Mouse (Mus musculus) liver, embryonic 13.5 days (tissue): ENCODE measurements around the gene Rnft2. TPM values are rescaled to one million over a fixed set of nuclear protein-coding genes. Genes with fewer than 3 reads are reported as not detected.

Source experiments
- ATAC-seq: fragments of 200-750 bp; cut with Nextera tagmentation; 2 replicates; pipeline ENCODE4 v1.8.0; 2017; ENCODE audit warnings: low read depth, mild to moderate bottlenecking, moderate number of reproducible peaks, moderate library complexity
- DNase-seq: peaks from one replicate; pipeline ENCODE4 v3.0.0; 2022
- H3K27ac ChIP-seq: fragments of 300-500 bp; sonication (generic); 2 replicates; pipeline ENCODE4 v1.5.1; 2015; ENCODE audit warnings: moderate library complexity, mild to moderate bottlenecking, inconsistent platforms
- H3K27me3 ChIP-seq: fragments of 300-500 bp; sonication (generic); 2 replicates; pipeline ENCODE4 v1.6.1; 2015; ENCODE audit warnings: mild to moderate bottlenecking, inconsistent platforms
- H3K36me3 ChIP-seq: fragments of 300-500 bp; sonication (generic); 2 replicates; pipeline ENCODE4 v1.6.1; 2015; ENCODE audit warnings: mild to moderate bottlenecking, inconsistent platforms
- H3K4me1 ChIP-seq: fragments of 300-500 bp; sonication (generic); replicated peaks from 2 replicates; pipeline ENCODE4 v1.6.1; 2015; ENCODE audit warnings: inconsistent platforms
- H3K4me2 ChIP-seq: fragments of 300-500 bp; sonication (generic); 2 replicates; pipeline ENCODE4 v1.6.1; 2015; ENCODE audit warnings: inconsistent platforms, mild to moderate bottlenecking, moderate library complexity
- H3K4me3 ChIP-seq: fragments of 300-500 bp; sonication (generic); replicated peaks from 2 replicates; pipeline ENCODE4 v1.5.1; 2015; ENCODE audit warnings: mild to moderate bottlenecking, inconsistent platforms
- H3K9ac ChIP-seq: fragments of 300-500 bp; sonication (generic); 2 replicates; pipeline ENCODE4 v1.6.1; 2015; ENCODE audit warnings: mild to moderate bottlenecking, inconsistent platforms
- H3K9me3 ChIP-seq: fragments of 300-500 bp; sonication (generic); replicated peaks from 2 replicates; pipeline ENCODE4 v1.6.1; 2016; ENCODE audit warnings: inconsistent platforms
- WGBS: fragments of 180-500 bp; shearing (Covaris S2); methylation state at CpG from one replicate; pipeline ENCODE4 v1.1.7; 2015; ENCODE audit not compliant: insufficient replicate concordance; 5-methylcytosine and 5-hydroxymethylcytosine counted together
- polyA plus RNA-seq: library from polyadenylated mRNA; unstranded; fragments of >200 nt; fragmentation: Nextera tagmentation; extraction: Ambion mirVana; gene quantifications from 2 replicates; pipeline ENCODE4 v1.2.1, GENCODE M21; 2015

Gene Rnft2
- polyA plus RNA-seq, 1 experiment from 2014 or later = 0.29 TPM

DNA sequence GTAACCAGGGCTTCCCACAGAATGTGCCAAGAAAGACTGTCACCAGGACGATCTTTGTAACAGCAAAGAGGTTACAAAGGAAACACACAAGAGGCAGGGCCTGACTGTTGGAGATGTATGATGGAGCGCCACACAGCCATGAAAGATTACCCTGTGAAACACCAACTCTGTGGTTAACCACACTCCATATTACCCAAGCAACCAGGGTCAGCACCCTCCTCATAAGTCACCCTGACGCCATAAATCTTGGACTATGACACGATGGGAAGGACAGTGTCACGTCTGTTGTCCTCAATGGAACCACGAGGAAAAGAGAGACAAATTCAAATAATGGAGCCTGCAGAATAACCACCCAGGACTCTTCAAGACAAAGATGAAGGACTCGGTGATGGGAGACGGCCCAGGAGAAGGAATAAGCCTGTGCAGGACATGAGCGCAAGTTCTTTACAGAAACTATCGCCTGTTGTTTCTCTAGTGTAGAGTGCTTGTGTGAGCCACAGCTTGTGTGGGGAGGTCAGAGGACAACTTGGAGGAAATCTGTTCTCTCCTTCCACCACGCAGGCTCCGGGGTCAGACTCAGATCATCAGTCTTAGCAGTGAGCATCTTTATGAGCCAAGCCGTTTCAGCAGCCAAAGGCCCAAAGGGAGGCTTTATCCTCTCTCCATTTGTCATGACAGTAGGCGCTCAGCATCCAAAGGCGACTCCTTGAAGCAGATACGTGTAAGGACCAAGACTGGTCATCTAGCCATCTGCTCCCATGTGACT, 40.1 kb downstream of the Rnft2 start:
- Histone ChIP-seq H3K4me1 (no peaks in the 10 kb centered on the region), H3K27ac (no peak overlapping the region), H3K27me3 (no peaks in the 10 kb centered on the region), H3K36me3 (no peaks in the 10 kb centered on the region), H3K9ac (no peak overlapping the region), H3K4me2 (no peak overlapping the region), H3K9me3 (no peaks in the 10 kb centered on the region), H3K4me3 (no peak overlapping the region)
- DNase-seq = no peak
- no peak for ATAC-seq
- 44% methylated on average over 16 of the region's 16 CpGs for whole genome bisulfite sequencing

DNA sequence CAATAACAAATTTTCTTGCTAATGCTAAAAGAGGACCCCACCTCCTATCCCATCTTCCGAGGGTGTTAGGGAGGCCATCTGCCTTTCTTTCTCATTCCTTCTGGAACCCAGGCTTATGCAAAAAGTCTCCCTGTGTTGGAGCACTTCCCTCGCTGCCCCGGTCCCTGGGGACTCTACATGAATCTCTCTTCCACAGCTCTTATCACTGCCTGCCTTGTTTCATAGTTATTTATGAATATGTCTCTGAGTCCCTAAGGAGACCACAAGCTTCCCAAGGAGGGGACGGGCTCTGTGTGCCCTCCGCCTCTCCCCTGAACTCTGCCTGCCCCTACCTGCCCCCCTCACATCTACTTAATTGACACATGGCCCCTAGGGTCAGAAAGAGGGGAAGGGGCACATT, 45.2 kb downstream of the Rnft2 start:
- ATAC-seq = no peak
- no peaks in the 10 kb centered on the region for H3K4me1 ChIP-seq
- H3K36me3 ChIP-seq = no peaks in the 10 kb centered on the region
- DNase-seq = no peak
- 58% methylated on average over 5 of the region's 5 CpGs for WGBS
- no peak overlapping the region for H3K4me2 ChIP-seq
- H3K27ac ChIP-seq = no peak overlapping the region
- H3K9ac ChIP-seq = no peak overlapping the region
- H3K4me3 ChIP-seq = no peak overlapping the region
- no peaks in the 10 kb centered on the region for H3K9me3 ChIP-seq
- H3K27me3 ChIP-seq = no peaks in the 10 kb centered on the region

DNA sequence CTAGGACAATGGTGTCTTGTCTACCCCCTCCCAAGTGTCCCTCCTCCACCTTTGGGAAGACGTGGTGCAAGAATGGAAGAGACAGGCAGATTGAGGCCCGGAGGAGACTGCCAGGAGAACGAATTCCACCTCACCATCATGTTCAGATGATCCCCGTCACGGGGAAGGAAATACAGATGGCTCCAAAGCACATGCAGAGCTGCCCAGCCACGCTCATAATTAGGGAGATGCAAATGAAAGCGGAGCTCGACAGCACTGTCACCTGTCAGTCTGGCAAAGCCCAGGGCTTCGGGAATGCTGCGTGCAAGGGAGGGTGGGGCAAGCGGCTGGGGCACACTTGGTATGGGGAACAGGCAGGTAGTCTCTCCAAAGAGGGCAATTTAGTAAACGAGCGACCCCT, 47.5 kb downstream of the Rnft2 start:
- 53% methylated on average over 13 of the region's 13 CpGs for WGBS

DNA sequence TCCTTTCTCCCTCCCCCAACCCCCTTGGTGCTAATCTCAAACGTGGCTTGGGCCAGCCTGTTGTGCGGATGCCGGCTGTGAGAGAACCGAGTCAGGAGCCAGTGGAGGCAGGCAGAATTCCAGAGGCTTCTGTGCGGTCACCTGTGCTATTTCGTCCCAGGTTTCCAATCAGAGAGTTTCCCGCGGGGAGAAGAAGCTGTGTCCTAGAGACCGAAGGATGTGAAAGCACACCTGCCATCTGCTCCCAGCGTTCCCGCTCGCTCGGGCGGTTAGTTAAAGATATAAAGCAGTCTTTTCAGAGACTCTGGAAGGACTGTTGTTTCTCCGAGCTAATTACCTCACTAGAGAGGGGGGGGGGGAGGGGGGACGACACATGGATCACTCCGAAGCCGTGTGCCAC, 52.7 kb downstream of the Rnft2 start:
- Histone ChIP-seq H3K9me3 (no peaks in the 10 kb centered on the region), H3K27me3 (peaks cover 37% of the 10 kb centered on the region), H3K36me3 (no peaks in the 10 kb centered on the region), H3K9ac (no peak overlapping the region), H3K4me3 (no peak overlapping the region), H3K27ac (no peak overlapping the region), H3K4me2 (no peak overlapping the region), H3K4me1 (no peaks in the 10 kb centered on the region)
- no peak for ATAC-seq
- 35% methylated on average over 18 of the region's 18 CpGs for WGBS
- no peak for DNase-seq

More for the DNA sequence above, 47.5 kb downstream of the Rnft2 start:
- no peaks in the 10 kb centered on the region for H3K4me1 ChIP-seq
- DNase-seq (no peak), ATAC-seq (no peak)
- no peak overlapping the region for H3K27ac ChIP-seq
- H3K36me3 ChIP-seq = no peaks in the 10 kb centered on the region
- H3K27me3 ChIP-seq = peaks cover 12% of the 10 kb centered on the region; the same call in 1 of the 2 replicates
- H3K9me3 ChIP-seq = no peaks in the 10 kb centered on the region
- H3K4me3 ChIP-seq = no peak overlapping the region
- H3K4me2 ChIP-seq = no peak overlapping the region
- no peak overlapping the region for H3K9ac ChIP-seq

DNA sequence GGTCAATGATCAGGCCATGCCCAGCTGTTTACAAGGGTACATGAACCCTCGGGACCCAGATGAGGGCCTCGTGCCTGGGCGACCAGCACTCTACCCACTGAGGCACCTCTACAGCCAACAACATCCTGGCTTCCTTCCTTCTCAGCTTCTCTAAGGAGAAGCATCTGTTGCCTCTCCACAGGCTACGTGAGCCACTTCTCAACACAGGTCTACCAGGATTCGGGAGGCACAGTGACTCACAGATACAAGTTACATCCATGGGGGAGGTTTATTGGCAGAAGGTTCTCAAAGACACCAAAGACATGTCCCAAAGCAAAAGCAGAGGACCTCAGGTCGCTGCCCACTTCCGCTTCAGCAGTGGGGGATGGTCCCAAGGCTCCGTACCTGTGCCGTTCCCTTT, 54.4 kb downstream of the Rnft2 start:
- 57% methylated on average over 9 of the region's 9 CpGs for WGBS
- H3K27ac ChIP-seq = no peak overlapping the region
- no peak overlapping the region for H3K9ac ChIP-seq
- no peaks in the 10 kb centered on the region for H3K9me3 ChIP-seq
- H3K4me3 ChIP-seq = no peak overlapping the region
- H3K4me1 ChIP-seq = no peaks in the 10 kb centered on the region
- H3K27me3 ChIP-seq = peaks cover 37% of the 10 kb centered on the region
- ATAC-seq (no peak), DNase-seq (no peak)
- H3K4me2 ChIP-seq = no peak overlapping the region
- no peaks in the 10 kb centered on the region for H3K36me3 ChIP-seq

- ATAC-seq = no peak
- H3K27me3 ChIP-seq = peaks cover 32% of the 10 kb centered on the region
- H3K9me3 ChIP-seq = no peaks in the 10 kb centered on the region
- no peak overlapping the region for H3K9ac ChIP-seq
- no peak overlapping the region for H3K4me3 ChIP-seq
- DNase-seq = no peak
- 51% methylated on average over 6 of the region's 6 CpGs for WGBS
- H3K4me1 ChIP-seq = no peaks in the 10 kb centered on the region
- no peaks in the 10 kb centered on the region for H3K36me3 ChIP-seq
- H3K4me2 ChIP-seq = no peak overlapping the region
- H3K27ac ChIP-seq = no peak overlapping the region
Observed at GRCm38 (mm10) chr5:118188356-118188755, 56.6 kb downstream of the Rnft2 start.

- ATAC-seq (no peak), DNase-seq (no peak)
- Histone ChIP-seq H3K27me3 (peaks cover 23% of the 10 kb centered on the region), H3K4me2 (no peak overlapping the region), H3K9ac (no peak overlapping the region), H3K36me3 (no peaks in the 10 kb centered on the region), H3K9me3 (no peaks in the 10 kb centered on the region), H3K27ac (no peak overlapping the region), H3K4me1 (no peaks in the 10 kb centered on the region), H3K4me3 (no peak overlapping the region)
- WGBS = 63% methylated on average over 8 of the region's 9 CpGs
Observed at GRCm38 (mm10) chr5:118186903-118187633, 57.8 kb downstream of the Rnft2 start.

DNA sequence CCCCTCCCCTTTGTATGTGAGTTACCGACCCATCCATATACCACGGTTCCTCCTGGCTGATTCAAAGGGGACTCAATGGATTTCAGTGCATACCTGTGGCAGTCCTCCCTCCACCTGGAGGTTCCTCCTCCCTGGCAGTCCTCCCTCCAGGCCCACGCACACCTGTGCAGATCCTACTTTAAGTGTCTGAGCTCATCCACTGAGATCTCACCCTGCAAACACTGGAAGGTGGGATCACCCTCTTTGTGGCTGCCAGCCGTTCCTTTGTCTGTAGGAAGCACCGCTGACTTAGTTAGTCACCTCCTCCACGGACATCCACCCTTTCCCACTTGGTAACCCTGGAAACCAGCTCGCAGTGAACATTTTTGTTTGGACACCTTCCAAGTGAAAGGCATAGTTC, 67.3 kb downstream of the Rnft2 start:
- Histone ChIP-seq H3K27ac (no peak overlapping the region), H3K4me3 (no peak overlapping the region), H3K27me3 (peaks cover 55% of the 10 kb centered on the region), H3K9me3 (no peaks in the 10 kb centered on the region; the same call in 1 of the 2 replicates), H3K9ac (no peak overlapping the region), H3K4me1 (peaks cover 4% of the 10 kb centered on the region), H3K4me2 (no peak overlapping the region), H3K36me3 (no peaks in the 10 kb centered on the region)
- 62% methylated on average over 7 of the region's 7 CpGs for WGBS
- ATAC-seq (no peak), DNase-seq (no peak)

DNA sequence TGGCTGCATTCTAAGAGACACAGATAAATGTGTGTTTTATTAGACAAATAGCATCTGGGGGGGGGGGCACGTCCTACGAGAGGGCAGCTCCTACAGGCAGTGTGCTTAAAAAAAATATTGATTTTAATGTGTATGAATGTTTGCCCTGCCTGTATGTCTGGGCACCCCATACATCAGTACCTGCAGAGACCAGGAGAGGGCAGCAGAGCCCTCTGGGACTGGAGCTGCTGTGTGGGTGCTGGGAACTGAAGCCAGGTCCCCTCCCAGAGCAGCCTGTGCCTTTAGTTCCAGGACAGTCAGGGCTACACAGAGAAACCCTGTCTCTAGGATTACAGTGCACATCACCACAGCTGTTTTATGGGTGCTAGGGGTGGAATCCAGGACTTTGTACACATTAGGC, 69.8 kb downstream of the Rnft2 start:
- Histone ChIP-seq H3K9ac (no peak overlapping the region), H3K27ac (no peak overlapping the region), H3K36me3 (no peaks in the 10 kb centered on the region), H3K4me1 (peaks cover 14% of the 10 kb centered on the region), H3K9me3 (no peaks in the 10 kb centered on the region; the same call in 1 of the 2 replicates), H3K4me2 (no peak overlapping the region), H3K4me3 (no peak overlapping the region), H3K27me3 (peaks cover 77% of the 10 kb centered on the region)
- WGBS = 19% methylated on average over 2 of the region's 2 CpGs
- ATAC-seq (no peak), DNase-seq (no peak)

DNA sequence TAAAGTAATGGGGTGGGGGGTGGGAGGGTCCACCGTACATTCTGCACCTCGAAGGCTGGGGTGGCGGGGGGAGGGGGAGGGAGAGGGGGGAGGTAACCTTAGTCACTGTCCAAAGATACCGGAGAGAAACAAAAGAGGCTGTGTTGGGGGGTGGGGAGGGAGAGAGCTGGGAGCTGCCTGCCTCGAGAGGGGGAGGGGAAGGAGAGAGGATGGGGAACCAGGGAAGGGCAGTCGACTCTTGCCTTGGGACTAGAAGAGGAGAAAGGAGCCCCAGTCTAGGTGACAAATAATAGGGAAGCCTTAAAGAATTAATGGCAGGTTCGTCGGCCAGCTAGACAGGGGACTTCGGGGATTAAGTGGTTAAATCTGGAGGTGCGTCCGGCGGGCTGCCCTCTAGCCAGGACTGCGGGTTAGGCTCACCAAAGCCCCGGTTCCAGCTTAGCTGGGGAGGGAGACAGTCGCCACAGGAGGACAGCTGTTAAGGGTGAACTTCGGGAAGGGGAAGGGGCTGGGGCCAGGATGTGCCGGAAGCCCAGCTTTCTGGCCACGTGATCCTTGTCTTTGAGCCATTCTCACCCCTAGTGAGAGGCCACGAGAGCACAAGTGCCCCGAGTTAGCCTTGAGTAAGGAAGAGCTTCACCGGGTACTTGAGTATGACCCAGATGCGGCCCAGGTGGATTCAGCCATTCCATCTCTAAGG, 70.5 kb downstream of the Rnft2 start:
- peaks cover 80% of the 10 kb centered on the region for H3K27me3 ChIP-seq
- peak overlapping the region; percentile 29 for H3K4me2 ChIP-seq
- DNase-seq (no peak), ATAC-seq (no peak)
- peaks cover 14% of the 10 kb centered on the region for H3K4me1 ChIP-seq
- no peaks in the 10 kb centered on the region; the same call in 1 of the 2 replicates for H3K9me3 ChIP-seq
- no peak overlapping the region for H3K27ac ChIP-seq
- H3K9ac ChIP-seq = no peak overlapping the region
- no peaks in the 10 kb centered on the region for H3K36me3 ChIP-seq
- no peak overlapping the region for H3K4me3 ChIP-seq
- under 1% methylated on average over 22 of the region's 22 CpGs for WGBS

- H3K4me1 ChIP-seq = peaks cover 14% of the 10 kb centered on the region
- H3K36me3 ChIP-seq = no peaks in the 10 kb centered on the region
- peak overlapping the region; percentile 43 for H3K4me3 ChIP-seq
- DNase-seq (no peak), ATAC-seq (no peak)
- no peaks in the 10 kb centered on the region; the same call in 1 of the 2 replicates for H3K9me3 ChIP-seq
- no peak overlapping the region for H3K27ac ChIP-seq
- peak overlapping the region; percentile 55 for H3K4me2 ChIP-seq
- H3K27me3 ChIP-seq = peaks cover 88% of the 10 kb centered on the region
- WGBS = 2% methylated on average over 27 of the region's 27 CpGs
- H3K9ac ChIP-seq = no peak overlapping the region
Observed at GRCm38 (mm10) chr5:118172078-118172723, 72.7 kb downstream of the Rnft2 start.
